Mouse (Mus musculus): Measurements from ENCODE around the gene Gm45015.
A peak's percentile ranks its signal among the peaks of the same experiment; 100 is the strongest.
"Not testable (repeated sequence)": the region's sequence is repeated elsewhere in the genome, so short reads cannot be mapped to it uniquely, and the experiment has no call there.

The Gm45015 gene

DNA sequence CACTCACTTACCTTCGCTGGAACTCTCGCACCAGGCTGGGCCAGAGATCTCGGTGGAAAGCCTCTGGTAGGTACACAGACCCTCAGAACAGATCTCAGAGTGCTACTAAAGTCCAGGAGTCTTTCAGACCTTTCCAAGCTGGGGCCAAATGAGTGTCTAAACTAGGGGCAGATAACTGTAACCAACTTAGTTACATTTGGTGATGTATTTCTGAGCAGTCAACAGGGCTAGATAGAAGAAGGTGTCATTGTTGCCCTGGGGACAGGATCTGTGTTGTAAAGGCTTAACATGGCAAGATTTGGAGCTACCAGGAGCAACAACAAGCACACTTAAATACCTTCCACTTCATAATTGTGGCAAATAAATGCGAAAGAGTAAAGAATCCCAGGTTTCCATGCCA, at the start of gene Gm45015:
Gm45015 (minus strand) TSS at position 101 of the 400 bp plus-strand sequence.
- DNase-seq = no peak

DNA sequence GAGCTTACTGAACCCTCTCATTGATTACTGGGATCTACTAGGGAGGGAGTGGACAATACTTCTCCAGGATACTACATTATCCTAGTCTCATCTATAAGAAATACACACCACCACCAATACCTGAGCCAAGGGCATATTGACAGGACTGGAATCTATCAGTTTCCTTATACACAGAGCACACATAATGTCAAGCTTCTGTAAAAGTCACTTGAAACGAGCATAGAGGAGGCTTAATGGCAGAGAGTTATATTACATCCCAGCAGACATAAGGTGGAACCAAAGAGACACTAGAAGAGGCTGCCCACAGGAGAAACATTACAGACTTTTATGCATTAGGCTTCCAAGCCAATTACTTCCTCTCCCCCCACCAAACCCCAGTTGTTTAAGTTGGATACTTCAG, 48.3 kb upstream of the Gm45015 start:
- no peak for DNase-seq

DNA sequence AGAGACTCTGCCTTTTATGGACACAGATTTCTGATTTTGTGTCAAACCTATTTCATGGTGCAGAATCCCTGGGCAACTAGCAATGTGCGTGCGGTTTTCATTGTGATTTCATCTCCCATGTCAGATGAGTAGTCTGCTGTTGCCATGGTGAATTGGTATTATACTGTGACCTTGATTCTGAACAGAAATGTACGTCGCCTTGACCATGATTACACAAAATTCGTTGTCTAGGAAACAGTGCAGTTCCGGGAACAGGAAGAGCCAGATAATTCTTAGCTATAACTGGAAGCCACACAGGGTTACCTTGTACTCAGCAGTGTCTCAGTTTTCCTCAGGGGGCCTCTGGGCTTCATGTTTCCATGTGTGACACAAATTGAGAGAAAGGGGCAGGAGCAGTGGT, 47.8 kb upstream of the Gm45015 start:
- no peak for DNase-seq

DNA sequence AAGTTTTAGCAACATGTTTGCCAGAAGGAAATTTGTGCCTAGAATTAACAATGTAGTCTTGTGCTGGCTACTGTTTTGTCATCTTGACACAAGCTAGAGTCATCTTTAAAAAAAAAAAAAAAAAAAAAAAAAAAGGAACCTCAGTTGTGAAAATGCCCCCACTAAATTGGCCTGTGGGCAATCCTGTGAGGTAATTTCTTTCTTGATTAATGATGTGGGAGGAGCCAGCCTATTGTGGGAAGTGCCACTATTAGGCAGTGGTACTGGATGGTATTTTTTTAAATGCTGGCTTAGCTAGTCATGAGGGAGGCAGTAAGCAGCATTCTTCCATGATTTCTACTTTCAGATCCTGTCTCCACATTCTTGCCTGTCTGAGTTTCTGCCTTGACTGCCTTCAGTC, 26.7 kb upstream of the Gm45015 start:
- no peak for DNase-seq

DNA sequence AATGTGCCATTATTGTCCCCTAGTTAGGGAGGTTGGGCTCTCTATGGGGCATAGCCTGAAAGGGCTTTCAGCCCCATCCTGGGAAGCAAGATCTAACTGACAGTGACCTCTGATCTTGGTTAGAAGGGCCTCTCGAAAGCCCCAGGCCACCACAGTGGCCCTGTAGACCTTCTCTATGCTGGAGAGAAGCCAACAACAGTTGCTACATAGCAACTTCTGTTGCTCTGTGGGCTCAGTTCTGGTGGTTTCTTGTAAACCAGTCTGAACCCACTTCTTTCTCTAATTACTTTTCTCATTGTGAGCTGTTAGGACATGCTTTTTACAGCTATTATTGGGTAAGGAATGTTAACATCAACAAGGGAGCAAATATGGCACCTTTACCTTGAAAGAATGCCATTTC, 20.1 kb upstream of the Gm45015 start:
- no peak for DNase-seq

DNA sequence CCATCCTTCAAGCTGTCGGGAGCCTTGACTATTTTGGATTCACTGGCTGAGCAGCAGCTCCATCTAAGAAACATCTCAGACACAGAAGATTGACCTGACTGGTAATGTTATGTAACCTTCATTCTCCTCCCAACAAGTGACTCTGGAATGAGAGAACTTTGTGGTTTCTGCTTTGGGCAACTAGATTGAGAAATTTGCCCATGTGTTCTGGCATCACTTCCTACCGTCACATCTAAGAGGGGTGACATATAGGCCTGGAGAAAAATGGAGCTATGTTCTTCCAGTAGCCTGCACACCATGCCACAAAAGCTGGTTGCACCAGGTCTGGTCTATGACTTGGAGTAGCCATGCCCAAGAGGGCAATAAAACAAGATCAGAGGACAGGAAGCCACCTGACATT, 19.5 kb upstream of the Gm45015 start:
- no peak for DNase-seq

DNA sequence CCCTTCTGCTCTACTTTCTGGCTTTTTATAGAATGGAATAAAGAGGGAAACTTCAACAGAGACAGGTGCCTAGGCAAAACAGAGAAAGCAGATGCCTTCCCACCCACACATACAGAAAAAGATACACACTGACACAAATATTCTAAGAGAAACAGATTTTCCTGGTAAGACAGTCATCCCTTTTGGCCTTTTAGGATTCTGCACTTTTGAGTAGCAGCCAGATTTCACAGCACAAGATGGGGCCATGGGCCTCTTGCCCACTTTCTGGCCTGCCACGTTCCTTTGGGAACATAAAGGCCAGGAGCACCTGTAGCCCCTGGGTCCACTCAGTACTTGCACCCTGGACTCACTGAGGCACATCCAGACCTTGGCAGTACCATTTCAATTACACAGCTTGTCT, 7.7 kb upstream of the Gm45015 start:
- peak; percentile 17 for DNase-seq

DNA sequence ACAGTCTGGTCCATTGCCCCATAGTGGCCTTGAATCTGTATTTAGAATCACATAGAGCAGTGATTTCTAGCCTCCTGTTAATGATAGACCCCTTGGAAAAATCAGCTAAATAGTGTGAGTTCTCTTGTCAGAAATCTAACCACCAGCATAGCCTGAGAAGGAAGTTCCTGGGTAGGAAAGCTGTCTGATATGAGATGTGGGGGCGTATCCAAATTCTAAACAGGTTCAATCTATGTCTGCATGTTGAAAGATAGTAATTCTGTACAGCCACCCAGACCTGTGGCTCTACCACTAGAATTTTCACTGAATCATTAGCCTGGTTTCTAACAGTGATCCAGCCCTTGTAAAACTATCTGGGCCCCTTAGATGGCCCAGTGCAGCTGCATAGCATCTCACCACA, 7.2 kb upstream of the Gm45015 start:
- DNase-seq = no peak

DNA sequence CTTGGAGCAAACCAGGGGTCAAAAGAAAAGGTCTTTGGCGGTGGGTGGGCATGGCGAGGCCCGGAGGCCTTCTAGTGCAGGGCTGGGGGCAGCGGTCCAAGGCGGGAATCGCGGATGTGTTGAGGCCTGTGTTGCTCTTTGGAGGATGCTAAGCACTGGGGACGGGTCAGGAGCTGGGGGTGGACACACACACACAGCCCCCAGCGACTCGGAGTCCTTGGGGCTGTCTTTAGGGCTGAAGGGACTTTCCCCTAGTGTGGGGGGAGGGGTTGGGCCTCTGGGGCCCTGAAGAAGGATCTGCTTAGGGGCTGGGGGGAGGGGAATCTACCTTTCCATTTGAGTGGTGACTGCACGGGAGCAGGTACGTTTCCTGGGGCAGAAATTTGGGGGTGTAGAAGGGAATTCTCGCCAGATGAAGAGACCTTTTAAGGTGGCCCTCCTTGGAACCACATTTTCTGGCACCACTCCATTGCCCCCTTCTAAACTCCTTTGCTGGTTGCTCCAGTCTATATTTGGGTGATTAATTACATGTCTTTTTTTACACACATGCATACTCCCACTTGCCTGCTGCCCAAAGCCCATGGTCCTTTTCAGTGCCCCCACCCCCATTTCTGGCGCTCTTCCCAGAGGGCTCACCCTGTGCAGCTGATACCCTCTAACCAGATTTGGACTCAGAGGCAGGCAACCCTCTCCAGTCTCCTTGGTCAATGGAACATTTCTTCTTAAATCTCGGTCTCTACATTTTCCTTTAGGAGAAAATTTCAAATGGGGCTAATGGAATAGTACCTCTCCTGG, 6.5 kb upstream of the Gm45015 start:
- DNase-seq = peak; percentile 32

DNA sequence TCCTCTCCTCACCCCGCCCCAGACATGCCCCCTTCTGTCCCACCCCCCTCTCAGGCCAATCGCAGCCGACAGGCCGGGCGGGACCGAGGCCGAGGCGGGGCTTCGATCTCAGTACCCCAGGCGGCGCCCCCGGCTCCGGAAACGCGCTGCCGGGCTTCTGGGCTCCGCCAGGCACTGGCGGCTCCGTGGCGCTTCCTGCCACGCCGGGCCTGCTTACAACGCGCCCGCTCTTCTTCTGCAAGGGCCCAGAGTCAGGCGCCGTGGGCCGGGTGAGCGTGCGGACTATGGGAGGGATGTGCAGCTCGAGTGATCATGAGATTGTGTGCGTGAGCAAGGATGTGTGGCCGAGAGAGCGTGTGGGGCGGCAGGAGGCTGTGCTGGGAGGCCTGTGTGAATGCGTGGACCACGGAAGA, 5.8 kb upstream of the Gm45015 start, which contains the start of gene Zfp275:
Zfp275 (plus strand) TSS at position 139 of the 413 bp plus-strand sequence.
- peak; percentile 74 for DNase-seq

DNA sequence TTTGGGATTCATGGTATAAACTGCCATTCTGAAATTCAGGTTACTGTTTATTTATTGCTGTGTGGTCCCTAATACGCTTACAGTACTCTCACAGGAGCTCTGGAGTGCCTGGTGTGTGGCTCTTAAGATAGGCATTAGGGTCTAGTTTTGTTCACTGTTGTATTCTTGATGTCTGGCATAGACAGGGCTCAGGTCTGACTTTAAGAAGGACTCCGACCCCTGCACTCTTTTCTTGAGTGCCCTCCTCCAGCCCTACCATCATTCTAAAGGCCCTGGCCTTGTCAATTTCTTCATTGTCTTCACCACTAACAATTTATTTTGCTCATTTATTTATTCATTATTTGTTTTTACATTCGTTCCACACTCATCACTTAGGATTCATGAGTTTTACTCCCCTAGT, 5.4 kb upstream of the Gm45015 start:
- DNase-seq = no peak

DNA sequence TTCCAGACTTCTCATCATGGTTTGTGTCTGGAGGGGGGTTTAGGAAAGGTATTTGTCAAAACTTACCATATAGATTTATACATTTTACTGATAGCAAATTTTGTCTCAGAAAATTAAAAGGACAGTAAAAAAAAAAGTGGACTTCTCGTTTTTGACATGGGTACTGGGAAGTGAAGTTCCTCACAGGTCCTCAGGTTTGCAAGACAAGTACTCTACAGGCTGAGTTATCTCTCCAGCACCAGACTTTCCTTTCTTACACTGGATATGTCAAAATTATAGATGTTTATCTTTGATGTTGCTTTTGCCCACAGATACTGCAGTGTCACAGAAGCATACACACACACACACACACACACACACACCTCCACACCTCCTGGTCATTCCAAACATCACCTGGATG, 4.8 kb upstream of the Gm45015 start:
- no peak for DNase-seq

DNA sequence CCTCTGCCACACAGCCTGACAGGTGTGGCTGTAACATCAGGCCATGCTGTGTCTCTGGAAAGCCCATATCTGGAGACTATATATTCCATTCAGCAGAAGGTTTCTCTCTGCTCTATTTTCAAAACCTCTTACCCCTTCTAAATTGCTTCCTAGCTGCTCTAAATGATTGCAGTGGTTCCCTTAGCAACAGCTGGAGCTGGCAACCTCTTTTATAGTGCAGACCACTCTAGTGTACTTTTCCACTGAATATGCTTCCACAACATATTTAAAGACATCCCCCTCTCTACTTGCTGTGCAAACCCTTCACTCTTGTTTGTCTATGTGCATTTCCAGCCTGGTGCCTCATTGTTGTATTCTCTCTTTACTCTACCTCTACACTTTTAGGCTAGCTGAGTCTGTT, 3.1 kb downstream of the Gm45015 start:
- no peak for DNase-seq

DNA sequence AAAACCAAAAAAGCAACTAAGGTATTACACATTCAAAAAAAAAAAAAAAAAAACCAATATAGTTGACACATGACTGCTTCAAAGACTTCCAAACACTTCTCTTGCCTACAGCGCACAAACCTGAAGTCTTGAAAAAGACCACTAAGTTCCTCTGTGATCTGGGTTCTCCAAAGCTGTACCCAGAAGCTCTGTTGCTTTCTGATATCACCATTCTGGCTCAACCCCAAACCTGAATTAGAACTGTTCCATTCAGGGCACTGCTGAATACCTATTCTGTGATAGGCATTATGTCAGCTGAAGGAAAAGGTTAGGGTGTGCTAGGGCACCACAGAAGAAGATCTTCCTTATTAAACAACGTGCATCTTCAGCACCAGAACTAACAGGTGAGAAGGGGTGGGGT, 9.4 kb downstream of the Gm45015 start:
- DNase-seq = no peak

DNA sequence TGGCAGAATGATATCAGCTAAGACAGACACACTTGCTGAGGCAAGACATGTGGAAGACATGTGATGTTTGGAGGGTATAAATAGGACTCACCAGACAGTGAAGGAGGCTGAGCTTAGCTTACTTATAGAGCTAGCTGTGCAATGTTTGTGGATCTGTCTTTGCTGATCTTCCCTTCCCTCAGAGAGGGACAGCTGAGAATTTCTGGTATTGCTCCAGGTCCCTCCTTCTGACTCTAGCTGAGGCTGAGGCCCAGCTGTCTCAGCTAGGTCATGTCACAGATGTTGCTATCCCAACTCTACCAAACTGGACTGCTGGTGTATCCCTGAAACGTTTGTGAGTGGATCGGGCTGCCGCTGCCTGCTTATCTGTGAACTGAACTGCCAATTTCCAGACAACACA, 15.6 kb downstream of the Gm45015 start:
- DNase-seq = no peak

DNA sequence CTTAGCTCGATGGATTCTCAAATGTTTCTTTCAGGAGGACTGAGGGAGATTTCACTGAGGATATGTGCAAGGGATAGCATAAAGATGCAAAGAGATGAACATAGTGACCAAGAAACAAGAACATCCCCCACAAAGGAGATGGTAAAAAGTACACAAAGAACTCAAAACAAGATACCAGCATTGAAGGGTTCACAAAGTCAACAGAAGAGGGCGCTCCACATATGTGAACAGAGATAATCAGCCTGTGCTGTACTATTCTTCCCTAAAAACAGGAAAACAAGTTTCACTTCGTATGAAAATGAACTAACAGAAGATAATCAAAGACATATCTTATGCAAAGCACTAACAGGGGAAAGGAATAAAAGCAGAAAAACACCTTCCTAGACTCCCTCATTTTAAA, 24.1 kb downstream of the Gm45015 start:
- DNase-seq = peak; percentile 46

DNA sequence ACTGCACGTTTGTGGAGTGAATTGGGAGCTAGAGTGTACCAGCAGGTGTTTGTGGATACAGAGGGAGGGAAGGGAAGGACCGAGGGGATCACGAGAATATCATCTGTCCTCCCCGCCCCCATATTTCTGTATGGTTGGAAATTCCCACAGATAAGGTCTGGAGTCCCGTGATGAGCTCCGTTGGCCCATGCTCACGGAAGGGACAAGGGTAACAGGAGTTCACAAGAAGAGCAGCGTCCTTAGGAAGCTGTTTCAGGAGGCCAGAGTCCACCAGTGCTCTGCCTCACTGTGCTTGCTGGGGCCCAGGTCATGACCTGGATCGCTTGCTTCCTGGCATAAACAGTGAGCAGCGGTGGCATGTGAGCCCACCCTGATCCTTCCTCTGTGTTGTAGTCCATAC, 40.9 kb downstream of the Gm45015 start:
- not testable (repeated sequence) for DNase-seq

DNA sequence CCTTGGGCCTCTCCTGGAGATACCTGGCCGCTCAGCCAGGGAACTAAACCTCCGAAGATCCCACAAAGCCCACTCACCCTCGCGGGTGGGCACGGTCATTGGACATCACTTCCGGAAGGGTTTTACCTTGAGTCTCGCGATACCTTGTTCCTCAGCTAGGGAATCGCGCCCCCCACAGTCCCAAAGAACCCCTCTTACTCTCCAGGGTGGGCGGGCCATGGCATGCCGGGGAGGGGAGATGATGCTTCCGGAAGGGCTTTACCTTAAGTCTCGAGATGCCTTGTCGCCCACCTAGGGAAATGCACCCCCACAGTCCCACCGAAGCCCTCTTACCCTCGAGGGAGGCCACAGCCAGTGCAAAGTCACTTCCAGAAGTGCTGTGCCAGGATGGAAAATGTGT, 43.8 kb downstream of the Gm45015 start, which contains the start of the genes Xlr5a and Xlr5c:
Xlr5a (minus strand) TSS at position 101 of the 400 bp plus-strand sequence.
Xlr5c (minus strand) TSS at position 101 of the 400 bp plus-strand sequence.
- not testable (repeated sequence) for DNase-seq
